Mouse (Mus musculus) liver, adult (tissue): Measurements from ENCODE around the gene Slc36a3.

Experiments
- GATA4 ChIP-seq: IDR thresholded peaks from 2 replicates; pipeline ENCODE4 v1.6.1; 2014; ENCODE audit warnings: mild to moderate bottlenecking, low read length; ENCODE audit not compliant: insufficient replicate concordance

Slc36a3 gene

DNA sequence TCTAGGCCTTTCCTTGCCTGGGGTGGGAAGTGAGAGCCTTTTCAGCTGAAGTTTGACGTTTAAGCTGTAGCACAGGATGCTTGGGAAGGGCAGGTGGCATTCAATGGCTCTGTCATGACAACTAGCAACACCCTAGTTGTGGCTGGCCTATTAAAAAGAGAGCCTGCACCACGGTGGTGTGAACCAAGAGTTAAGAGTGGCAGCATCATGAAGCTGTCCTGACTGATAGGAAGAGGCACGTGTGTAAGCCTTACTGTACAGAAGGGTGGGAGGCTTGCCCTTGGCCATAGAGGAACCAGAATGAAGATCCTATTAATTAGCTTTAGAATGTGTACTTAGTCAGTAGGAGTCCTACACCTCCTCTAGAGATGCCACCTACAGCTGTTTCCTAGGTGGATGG, 23.1 kb downstream of the Slc36a3 start:
- TF ChIP-seq GATA4: no peak

GRCm38 (mm10) chr11:55127937-55128336, 23.6 kb downstream of the Slc36a3 start:
- TF ChIP-seq GATA4: no peak

- TF ChIP-seq GATA4: no peak
Observed at GRCm38 (mm10) chr11:55126663-55127062, 24.8 kb downstream of the Slc36a3 start.

GRCm38 (mm10) chr11:55121430-55121829, 30.1 kb downstream of the Slc36a3 start:
- TF ChIP-seq GATA4: no peak

DNA sequence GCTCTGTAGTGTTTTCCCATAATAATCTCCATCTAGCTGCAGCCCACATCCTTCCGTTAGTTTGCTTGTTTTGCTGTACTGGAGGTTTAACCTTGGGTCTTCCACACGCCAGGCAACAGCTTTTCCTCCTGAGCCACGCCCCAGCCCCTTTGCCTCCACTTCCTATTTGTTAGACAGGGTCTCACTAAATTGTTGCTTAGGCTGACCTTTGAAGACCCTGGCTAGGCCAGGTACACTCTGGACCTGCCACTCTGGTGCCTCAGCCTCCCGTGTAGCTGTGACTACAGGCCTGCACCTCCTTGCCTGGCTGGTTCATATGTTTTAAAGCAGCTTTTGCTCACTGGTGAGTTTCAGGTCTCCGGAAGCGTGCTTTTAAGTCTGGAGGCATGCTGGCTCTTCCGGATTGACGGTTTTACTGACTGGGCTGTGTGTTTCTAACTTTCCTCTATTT, 30.7 kb downstream of the Slc36a3 start:
- no peak for TF ChIP-seq GATA4

DNA sequence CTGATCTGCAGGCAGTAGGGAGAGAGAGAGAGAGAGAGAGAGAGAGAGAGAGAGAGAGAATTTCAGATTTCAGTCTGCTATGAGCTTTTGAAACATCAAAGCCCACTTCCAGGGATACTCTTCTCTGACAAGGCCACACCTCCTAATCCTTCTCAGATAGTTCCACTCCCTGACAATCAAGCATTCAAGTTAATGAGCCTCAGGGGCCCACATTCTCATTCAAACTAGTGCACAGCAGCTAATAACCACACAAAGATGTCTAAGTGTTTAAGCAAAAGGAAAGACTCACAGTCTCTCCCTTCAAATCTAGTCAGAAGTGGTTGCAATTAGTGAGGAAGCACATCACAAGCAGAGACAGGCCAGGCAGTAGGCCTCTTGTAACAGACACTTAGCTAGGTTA, 31.2 kb downstream of the Slc36a3 start:
- TF ChIP-seq GATA4: no peak

GRCm38 (mm10) chr11:55117031-55117430, 34.5 kb downstream of the Slc36a3 start:
- TF ChIP-seq GATA4: no peak

DNA sequence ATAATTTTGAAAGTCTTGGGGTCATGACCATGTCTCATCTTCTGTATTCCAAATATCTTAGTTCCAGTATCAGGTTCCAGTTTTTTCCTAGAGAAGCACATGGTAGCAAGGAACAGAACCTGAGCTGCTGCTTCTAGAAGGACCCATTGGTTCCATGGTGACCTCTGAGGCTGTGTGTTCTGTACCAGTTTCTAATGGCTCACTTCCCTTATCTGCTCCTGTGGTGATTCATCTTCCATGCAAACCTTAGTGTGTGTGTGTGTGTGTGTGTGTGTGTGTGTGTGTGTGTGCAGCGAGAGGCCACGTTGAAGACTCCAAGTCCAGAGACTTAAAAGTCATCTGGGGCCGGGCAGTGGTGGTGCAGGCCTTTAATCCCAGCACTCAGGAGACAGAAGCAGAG, 35.5 kb downstream of the Slc36a3 start:
- no peak for TF ChIP-seq GATA4

GRCm38 (mm10) chr11:55114291-55114690, 37.2 kb downstream of the Slc36a3 start:
- TF ChIP-seq GATA4: no peak

- TF ChIP-seq GATA4: no peak
Observed at GRCm38 (mm10) chr11:55113209-55113860, 38.2 kb downstream of the Slc36a3 start.

GRCm38 (mm10) chr11:55110566-55111169, 40.8 kb downstream of the Slc36a3 start:
- no peak for TF ChIP-seq GATA4

- no peak for TF ChIP-seq GATA4
Observed at GRCm38 (mm10) chr11:55109521-55110300, 41.8 kb downstream of the Slc36a3 start.

- TF ChIP-seq GATA4: no peak
Observed at GRCm38 (mm10) chr11:55106636-55107035, 44.9 kb downstream of the Slc36a3 start.

- no peak for TF ChIP-seq GATA4
Observed at GRCm38 (mm10) chr11:55105389-55105788, 46.1 kb downstream of the Slc36a3 start.

DNA sequence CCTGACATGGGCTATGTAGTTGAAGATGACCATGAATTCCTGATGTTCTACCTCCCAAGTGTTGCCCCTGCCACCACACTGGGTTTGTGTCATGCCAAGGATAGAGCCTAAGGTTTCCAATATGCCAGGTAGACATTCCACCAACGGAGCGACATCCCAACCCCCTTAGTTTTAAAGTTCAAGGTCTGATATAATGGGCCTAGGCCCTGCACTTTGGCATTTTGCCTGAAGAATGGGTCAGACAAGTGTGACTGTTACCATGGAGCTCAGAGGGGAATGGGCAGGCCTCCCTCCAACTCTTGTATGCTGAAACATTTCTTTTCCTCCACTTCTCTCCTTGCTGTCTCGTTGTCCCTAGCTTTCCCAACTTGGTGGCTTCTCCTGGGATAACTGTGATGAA, 48.3 kb downstream of the Slc36a3 start:
- no peak for TF ChIP-seq GATA4

- no peak for TF ChIP-seq GATA4
Observed at GRCm38 (mm10) chr11:55102015-55102414, 49.5 kb downstream of the Slc36a3 start.

GRCm38 (mm10) chr11:55099868-55100267, 51.6 kb downstream of the Slc36a3 start:
- TF ChIP-seq GATA4: no peak
